Mouse (Mus musculus) heart, postnatal 0 days (tissue): ENCODE results near the gene Abhd14b.

ENCODE experiments used
- CTCF ChIP-seq: IDR thresholded peaks from 2 replicates; pipeline ENCODE4 v1.5.1; 2016; ENCODE audit warnings: antibody characterized with exemption, control low read depth, low read depth
- EP300 ChIP-seq: IDR thresholded peaks from 2 replicates; pipeline ENCODE4 v1.6.1; 2016; ENCODE audit warnings: antibody characterized with exemption, low read depth

- no peak for TF ChIP-seq CTCF
- no peak for TF ChIP-seq EP300
These were observed 34.4 kb downstream of the Abhd14b start for GRCm38 (mm10) chr9:106481676-106482075.
